Mouse (Mus musculus) hematopoietic stem cell, adult 5-6 weeks (primary cell): ENCODE data around the gene Cetn3. TPM values are rescaled to one million over a fixed set of nuclear protein-coding genes. Genes with fewer than 3 reads are reported as not detected.
A peak's percentile ranks its signal among the peaks of the same experiment; 100 is the strongest.

Experiments used
- ATAC-seq, 2 experiments: fragments of 125-278 bp in 1 of 2; replicated peaks in 1 of 2; 2 replicates each; pipeline ENCODE4 v1.8.0; 2016 to 2017; ENCODE audit warnings: inconsistent platforms in 2 of 2, mild to moderate bottlenecking in 2 of 2, moderate number of reproducible peaks in 2 of 2, low read depth in 1 of 2, moderate TSS enrichment in 1 of 2; ENCODE audit not compliant: low FRiP score in 2 of 2, poor library complexity in 2 of 2, severe bottlenecking in 2 of 2, insufficient read depth in 1 of 2, low TSS enrichment in 1 of 2
- total RNA-seq: library from RNA; stranded (forward); fragments of 172-1452, 232-1000 nt; gene quantifications from 2 replicates; pipeline ENCODE4 v1.2.3, GENCODE M21; 2017

The Cetn3 gene
- 439 and 591 TPM in 2 replicates for total RNA-seq

- ATAC-seq, result peak; percentile 86 to 89
These were observed at the start of gene Cetn3 for GRCm38 (mm10) chr13:81782971-81783404. Cetn3 (plus strand) TSS chr13:81783077.

- no peak for ATAC-seq
These were observed 46.3 kb upstream of the Cetn3 start for GRCm38 (mm10) chr13:81736606-81737005.

GRCm38 (mm10) chr13:81740898-81741297 is 42.0 kb upstream of the Cetn3 start:
- ATAC-seq, result peak; percentile 93 to 97

- no peak for ATAC-seq
These were observed 39.3 kb upstream of the Cetn3 start for GRCm38 (mm10) chr13:81743391-81744091.

GRCm38 (mm10) chr13:81744092-81744396 is 38.8 kb upstream of the Cetn3 start:
- ATAC-seq, result no peak

- no peak for ATAC-seq
These were observed 28.0 kb upstream of the Cetn3 start for GRCm38 (mm10) chr13:81754878-81755277.

- ATAC-seq, result no peak
These were observed 27.6 kb upstream of the Cetn3 start for GRCm38 (mm10) chr13:81755324-81755723.

- ATAC-seq, result no peak
These were observed 25.7 kb upstream of the Cetn3 start for GRCm38 (mm10) chr13:81757058-81757660.

- peak; percentile 59 to 69; a peak in 2 of 4 replicates for ATAC-seq
These were observed 22.5 kb upstream of the Cetn3 start for GRCm38 (mm10) chr13:81760379-81760778.

- ATAC-seq, result peak; percentile 65 to 79
These were observed 21.2 kb upstream of the Cetn3 start for GRCm38 (mm10) chr13:81761566-81762186.

GRCm38 (mm10) chr13:81764173-81764572 is 18.7 kb upstream of the Cetn3 start:
- ATAC-seq, result no peak

- peak; percentile 66 to 69 for ATAC-seq
These were observed 15.7 kb upstream of the Cetn3 start for GRCm38 (mm10) chr13:81767038-81767659.

GRCm38 (mm10) chr13:81776217-81776616 is 6.7 kb upstream of the Cetn3 start:
- no peak for ATAC-seq

- peak in 1 of 2 experiments; percentile 2; a peak in 1 of 4 replicates for ATAC-seq
These were observed 402 bp upstream of the Cetn3 start for GRCm38 (mm10) chr13:81782475-81782874.

- ATAC-seq, result peak; percentile 93
These were observed 797 bp downstream of the Cetn3 start for GRCm38 (mm10) chr13:81783405-81784342.

- no peak for ATAC-seq
These were observed 3.0 kb downstream of the Cetn3 start for GRCm38 (mm10) chr13:81785766-81786480.

- no peak for ATAC-seq
These were observed 7.3 kb downstream of the Cetn3 start for GRCm38 (mm10) chr13:81790160-81790559.
